Mouse (Mus musculus) MEL (cell line): ENCODE measurements at regions not wholly inside any gene's neighbourhood (a gene's known extent, or its start where the extent isn't known, plus 50 kb on each side); places are given as distances from the start of the nearest gene placed in this dataset.

Experiments
- DNase-seq: peaks from one replicate; pipeline ENCODE4 v3.0.0; 2011; ENCODE audit warnings: low read depth, low spot score
- H3K27ac ChIP-seq: 2 replicates; pipeline ENCODE4 v1.5.1; 2012; ENCODE audit warnings: low read depth, mild to moderate bottlenecking, control low read depth, low read length, moderate library complexity; ENCODE audit not compliant: control insufficient read depth
- H3K27me3 ChIP-seq, 2 experiments: fragments of 150-350 bp in 1 of 2; sonication (generic) in 1 of 2; 2 replicates each; pipeline ENCODE4 v1.6.1; 2012; ENCODE audit warnings: low read length in 2 of 2, mild to moderate bottlenecking in 2 of 2, improper control_type of control experiment in 1 of 2, moderate library complexity in 1 of 2; ENCODE audit not compliant: insufficient read depth in 2 of 2, control insufficient read depth in 1 of 2
- H3K36me3 ChIP-seq, 2 experiments: 2 replicates each; pipeline ENCODE4 v1.6.1; 2012 to 2014; ENCODE audit warnings: low read length in 2 of 2, improper control_type of control experiment in 1 of 2, inconsistent platforms in 1 of 2, mild to moderate bottlenecking in 1 of 2; ENCODE audit not compliant: insufficient read depth in 2 of 2, control insufficient read depth in 1 of 2
- H3K4me1 ChIP-seq, 2 experiments: fragments of 150-350 bp in 1 of 2; sonication (generic) in 1 of 2; 2 replicates each; pipeline ENCODE4 v1.6.1; 2012; ENCODE audit warnings: low read length in 2 of 2, improper control_type of control experiment in 1 of 2, mild to moderate bottlenecking in 1 of 2; ENCODE audit not compliant: insufficient read depth in 2 of 2, control insufficient read depth in 1 of 2
- H3K4me3 ChIP-seq, 2 experiments: fragments of 150-350 bp in 1 of 2; sonication (generic) in 1 of 2; 2 replicates each; pipeline ENCODE4 v1.5.1; 2012; ENCODE audit warnings: low read depth in 2 of 2, low read length in 2 of 2, mild to moderate bottlenecking in 2 of 2, moderate library complexity in 2 of 2, control low read depth in 1 of 2, improper control_type of control experiment in 1 of 2; ENCODE audit not compliant: control insufficient read depth in 1 of 2, insufficient read depth in 1 of 2
- H3K79me2 ChIP-seq: 2 replicates; pipeline ENCODE4 v1.6.1; 2012; ENCODE audit warnings: mild to moderate bottlenecking, low read length, moderate library complexity; ENCODE audit not compliant: control insufficient read depth, poor library complexity, insufficient read depth
- H3K9ac ChIP-seq: 2 replicates; pipeline ENCODE4 v1.6.1; 2012; ENCODE audit warnings: low read depth, mild to moderate bottlenecking, control low read depth, low read length, moderate library complexity; ENCODE audit not compliant: control insufficient read depth, poor library complexity, severe bottlenecking
- H3K9me3 ChIP-seq: fragments of 150-350 bp; sonication (generic); replicated peaks from 2 replicates; pipeline ENCODE4 v1.6.1; 2012; ENCODE audit warnings: mild to moderate bottlenecking, low read length, improper control_type of control experiment, moderate library complexity; ENCODE audit not compliant: insufficient read depth
- CHD2 ChIP-seq: IDR thresholded peaks from 2 replicates; pipeline ENCODE4 v1.6.1; 2011; ENCODE audit warnings: low read length, improper control_type of control experiment
- E2F4 ChIP-seq: IDR thresholded peaks from 2 replicates; pipeline ENCODE4 v1.6.1; 2011; ENCODE audit warnings: low read depth, low read length, improper control_type of control experiment, borderline replicate concordance
- ELF1 ChIP-seq: IDR thresholded peaks from 2 replicates; pipeline ENCODE4 v1.6.1; 2014; ENCODE audit warnings: low read depth, mild to moderate bottlenecking, inconsistent platforms, low read length, improper control_type of control experiment, moderate library complexity
- EP300 ChIP-seq, 2 experiments: IDR thresholded peaks; 2 replicates each; pipeline ENCODE4 v1.6.1; 2011; ENCODE audit warnings: improper control_type of control experiment in 2 of 2, low read length in 2 of 2, low read depth in 1 of 2, mild to moderate bottlenecking in 1 of 2
- GABPA ChIP-seq: IDR thresholded peaks from 2 replicates; pipeline ENCODE4 v1.6.1; 2012; ENCODE audit warnings: low read depth, mild to moderate bottlenecking, inconsistent platforms, low read length, improper control_type of control experiment, moderate library complexity
- MXI1 ChIP-seq: IDR thresholded peaks from 2 replicates; pipeline ENCODE4 v1.6.1; 2011; ENCODE audit warnings: mild to moderate bottlenecking, low read depth, low read length, improper control_type of control experiment
- MYB ChIP-seq: IDR thresholded peaks from 2 replicates; pipeline ENCODE4 v1.6.1; 2011; ENCODE audit warnings: mild to moderate bottlenecking, low read depth, low read length, improper control_type of control experiment
- NELFE ChIP-seq: IDR thresholded peaks from 2 replicates; pipeline ENCODE4 v1.6.1; 2011; ENCODE audit warnings: low read depth, low read length, improper control_type of control experiment
- NRF1 ChIP-seq: IDR thresholded peaks from 2 replicates; pipeline ENCODE4 v1.6.1; 2014; ENCODE audit warnings: low read depth, mild to moderate bottlenecking, inconsistent platforms, low read length, improper control_type of control experiment, moderate library complexity; ENCODE audit not compliant: poor library complexity, insufficient read depth, severe bottlenecking
- POLR2AphosphoS2 ChIP-seq: IDR thresholded peaks from 2 replicates; pipeline ENCODE4 v1.6.1; 2011; ENCODE audit warnings: low read length, improper control_type of control experiment
- RAD21 ChIP-seq: IDR thresholded peaks from 2 replicates; pipeline ENCODE4 v1.6.1; 2011; ENCODE audit warnings: mild to moderate bottlenecking, low read depth, low read length, improper control_type of control experiment
- TBP ChIP-seq: IDR thresholded peaks from 2 replicates; pipeline ENCODE4 v1.8.0; 2011; ENCODE audit warnings: low read depth, low read length, improper control_type of control experiment
- UBTF ChIP-seq: IDR thresholded peaks from 2 replicates; pipeline ENCODE4 v1.6.1; 2012; ENCODE audit warnings: low read depth, mild to moderate bottlenecking, inconsistent platforms, low read length, improper control_type of control experiment, moderate library complexity, borderline replicate concordance; ENCODE audit not compliant: insufficient read depth
- USF1 ChIP-seq: IDR thresholded peaks from 2 replicates; pipeline ENCODE4 v1.6.1; 2014; ENCODE audit warnings: low read depth, mild to moderate bottlenecking, inconsistent platforms, low read length, improper control_type of control experiment, moderate library complexity
- ZC3H11A ChIP-seq: IDR thresholded peaks from 2 replicates; pipeline ENCODE4 v1.6.1; 2012; ENCODE audit warnings: low read depth, mild to moderate bottlenecking, inconsistent platforms, low read length, improper control_type of control experiment
- ZKSCAN1 ChIP-seq: IDR thresholded peaks from 2 replicates; pipeline ENCODE4 v1.6.1; 2012; ENCODE audit warnings: low read depth, mild to moderate bottlenecking, inconsistent platforms, low read length, improper control_type of control experiment, moderate library complexity

DNA sequence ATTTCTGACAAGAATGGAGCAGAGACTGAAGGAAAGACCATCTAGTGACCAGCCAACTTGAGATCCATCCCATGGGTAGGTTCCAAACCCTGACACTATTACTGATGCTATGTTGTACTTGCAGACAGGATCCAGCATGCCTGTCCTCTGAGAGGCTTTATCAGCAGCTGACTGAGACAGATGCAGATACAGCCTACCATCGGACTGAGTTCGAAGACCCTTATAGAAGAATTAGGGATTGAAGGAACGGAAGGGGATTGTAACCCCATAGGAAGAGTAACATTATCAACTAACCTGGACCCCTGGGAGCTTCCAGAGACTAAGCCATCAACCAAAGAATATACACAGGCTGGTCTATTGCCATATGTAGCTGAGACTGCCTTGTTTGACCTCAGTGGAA lies 183.1 kb upstream of the Adcy2 start:
- Histone ChIP-seq H3K36me3 (no peaks in the 10 kb centered on the region), H3K4me1 (no peaks in the 10 kb centered on the region)

DNA sequence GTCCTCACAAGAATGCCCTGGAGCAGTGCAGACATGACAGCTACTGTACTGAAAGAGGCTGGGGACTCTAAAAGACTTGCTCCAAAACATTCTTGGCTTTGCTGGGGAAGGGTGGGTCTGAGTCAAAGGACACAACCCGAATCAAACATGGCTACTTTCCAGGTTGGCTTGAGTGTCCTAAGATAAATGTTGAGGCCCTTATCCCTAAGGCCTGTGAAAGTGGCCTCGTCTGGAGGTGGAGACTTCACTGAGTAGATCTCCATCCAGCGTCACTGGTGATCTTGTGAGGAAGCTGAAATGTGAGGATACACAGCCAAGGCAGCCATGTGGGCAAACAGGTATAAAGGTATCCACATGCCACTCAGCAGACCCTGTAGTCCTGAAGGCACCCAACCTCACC lies 191.3 kb upstream of the Adcy2 start:
- Histone ChIP-seq H3K79me2 (no peaks in the 10 kb centered on the region), H3K4me3 (no peak overlapping the region), H3K27ac (no peak overlapping the region), H3K4me1 (no peaks in the 10 kb centered on the region), H3K9me3 (no peaks in the 10 kb centered on the region), H3K27me3 (no peaks in the 10 kb centered on the region), H3K36me3 (no peaks in the 10 kb centered on the region), H3K9ac (no peak overlapping the region)
- DNase-seq: no peak
- TF ChIP-seq GABPA (no peak), E2F4 (no peak), RAD21 (no peak), MYB (no peak), USF1 (no peak), ELF1 (no peak), ZC3H11A (no peak), POLR2AphosphoS2 (no peak), NRF1 (no peak), TBP (no peak), NELFE (no peak)
- TF ChIP-seq, all 39 proteins: peak for 0

More for the DNA sequence above, 183.1 kb upstream of the Adcy2 start:
- no peak overlapping the region for H3K27ac ChIP-seq
- H3K9me3 ChIP-seq: no peaks in the 10 kb centered on the region
- H3K79me2 ChIP-seq: no peaks in the 10 kb centered on the region
- no peak for DNase-seq
- H3K9ac ChIP-seq: no peak overlapping the region
- no peaks in the 10 kb centered on the region for H3K27me3 ChIP-seq
- no peak overlapping the region for H3K4me3 ChIP-seq
- no peak for TF ChIP-seq RAD21
- TF ChIP-seq ZKSCAN1: no peak
- no peak for TF ChIP-seq EP300 (IDR thresholded peaks at IDR 0.05; ENCODE audit: low read depth in 1 of 2, low read length in 2 of 2)
- no peak for TF ChIP-seq CHD2
- TF ChIP-seq NRF1: no peak
- TF ChIP-seq NELFE: no peak

DNA sequence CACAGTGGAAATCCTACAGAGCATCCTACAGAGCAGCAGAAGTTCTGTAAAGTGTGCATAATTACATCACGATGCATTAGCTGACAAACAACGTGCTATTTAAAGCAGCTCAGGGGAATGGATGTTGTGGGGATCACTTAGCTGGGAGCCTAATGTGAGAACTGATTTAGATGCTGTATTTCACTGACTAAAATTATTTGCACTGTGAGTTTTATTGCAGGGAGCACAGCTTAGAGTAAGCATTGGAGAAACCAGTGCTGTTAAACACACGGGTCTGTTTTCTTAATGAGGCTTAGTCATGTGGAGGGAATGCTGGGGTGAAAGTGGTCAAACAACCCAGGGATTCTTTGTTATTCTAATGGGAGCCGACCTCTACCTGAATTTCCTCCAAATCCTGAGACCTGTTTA lies 197.1 kb upstream of the Adcy2 start:
- Histone ChIP-seq H3K9me3 (no peaks in the 10 kb centered on the region), H3K27me3 (no peaks in the 10 kb centered on the region), H3K4me1 (no peaks in the 10 kb centered on the region), H3K36me3 (no peaks in the 10 kb centered on the region), H3K27ac (no peak overlapping the region), H3K4me3 (no peak overlapping the region), H3K9ac (no peak overlapping the region), H3K79me2 (no peaks in the 10 kb centered on the region)
- no peak for DNase-seq
- no peak for TF ChIP-seq GABPA
- no peak for TF ChIP-seq UBTF
- TF ChIP-seq TBP: no peak
- TF ChIP-seq USF1: no peak
- TF ChIP-seq MXI1: no peak
